Mouse (Mus musculus): ENCODE measurements around the gene Hgfac.
A peak's percentile ranks its signal among the peaks of the same experiment; 100 is the strongest.

Hgfac gene

GRCm38 (mm10) chr5:35041268-35041829, at the start of gene Hgfac:
Hgfac (plus strand) TSS chr5:35041509.
- DNase-seq (ENCODE audit: low spot score in 2 of 2): no peak

GRCm38 (mm10) chr5:34998754-34999153, 42.6 kb upstream of the Hgfac start:
- no peak for DNase-seq (ENCODE audit: low spot score in 2 of 2)

DNA sequence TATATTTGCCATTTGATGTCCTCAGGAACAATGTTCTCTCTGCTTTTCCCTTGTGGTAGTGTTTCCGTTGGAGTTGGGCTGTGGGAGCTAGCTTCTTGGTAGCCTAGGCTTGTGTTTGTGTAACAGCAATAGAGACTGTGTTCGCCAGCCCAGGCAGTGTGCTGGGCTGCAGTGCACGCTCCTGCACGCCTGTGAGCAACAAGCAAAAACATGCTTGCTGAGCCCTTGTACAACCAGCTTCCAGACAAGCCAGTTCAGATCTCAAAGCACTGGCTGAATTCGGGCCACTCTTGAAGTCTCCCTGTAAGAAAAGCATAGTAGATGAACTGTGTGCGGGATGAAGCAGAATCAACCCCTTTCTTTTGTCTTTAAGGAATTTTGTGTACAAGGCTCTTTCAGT, 42.0 kb upstream of the Hgfac start:
- no peak for DNase-seq (ENCODE audit: low spot score in 2 of 2)

GRCm38 (mm10) chr5:35000323-35000722, 41.0 kb upstream of the Hgfac start:
- DNase-seq (ENCODE audit: low spot score in 2 of 2): no peak

- DNase-seq (ENCODE audit: low spot score in 2 of 2): no peak
These were observed 40.2 kb upstream of the Hgfac start for GRCm38 (mm10) chr5:35001144-35001543.

GRCm38 (mm10) chr5:35003611-35004162, 37.6 kb upstream of the Hgfac start:
- DNase-seq (ENCODE audit: low spot score in 2 of 2): no peak

DNA sequence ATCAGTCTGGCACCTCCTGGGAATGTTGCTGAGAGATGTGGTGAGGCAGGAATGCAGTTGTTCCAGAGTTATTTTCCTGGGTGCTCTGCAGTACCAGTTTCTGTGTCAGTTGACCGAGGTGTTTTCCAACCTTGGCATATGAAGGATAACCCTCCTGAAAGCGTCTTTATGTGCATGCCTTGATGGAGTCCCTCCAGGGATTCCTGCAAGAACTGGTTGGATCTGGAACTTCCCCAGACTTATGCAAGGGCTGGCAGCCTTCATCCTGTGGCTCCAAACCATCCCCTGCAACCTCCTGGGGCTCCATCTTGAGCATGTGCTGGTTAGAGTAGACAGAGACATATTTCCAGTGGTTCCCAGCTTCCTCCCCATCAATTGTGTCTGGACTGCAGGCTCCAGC, 36.5 kb upstream of the Hgfac start:
- DNase-seq (ENCODE audit: low spot score in 2 of 2): no peak

DNA sequence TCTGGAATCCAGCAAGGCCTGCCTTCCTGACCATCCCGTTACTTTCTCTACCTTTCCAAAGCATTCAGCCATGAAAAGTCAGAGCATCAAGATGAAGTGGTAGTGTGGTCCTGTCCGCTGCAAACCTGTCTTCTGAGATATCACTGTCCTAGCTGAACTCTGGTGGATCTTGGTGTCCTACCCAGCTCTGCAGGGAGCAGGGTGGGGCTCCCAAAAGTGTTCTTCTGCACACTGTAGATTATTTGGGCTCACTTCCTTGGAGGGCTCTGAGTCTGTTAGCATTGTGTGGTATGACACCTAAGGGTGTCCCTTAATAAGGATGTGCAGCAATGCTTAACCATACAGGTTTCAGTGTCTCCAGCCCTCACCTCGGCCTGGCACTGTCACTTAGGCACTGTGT, 35.6 kb upstream of the Hgfac start:
- no peak for DNase-seq (ENCODE audit: low spot score in 2 of 2)

- DNase-seq (ENCODE audit: low spot score in 2 of 2): no peak
These were observed 34.7 kb upstream of the Hgfac start for GRCm38 (mm10) chr5:35006599-35006998.

DNA sequence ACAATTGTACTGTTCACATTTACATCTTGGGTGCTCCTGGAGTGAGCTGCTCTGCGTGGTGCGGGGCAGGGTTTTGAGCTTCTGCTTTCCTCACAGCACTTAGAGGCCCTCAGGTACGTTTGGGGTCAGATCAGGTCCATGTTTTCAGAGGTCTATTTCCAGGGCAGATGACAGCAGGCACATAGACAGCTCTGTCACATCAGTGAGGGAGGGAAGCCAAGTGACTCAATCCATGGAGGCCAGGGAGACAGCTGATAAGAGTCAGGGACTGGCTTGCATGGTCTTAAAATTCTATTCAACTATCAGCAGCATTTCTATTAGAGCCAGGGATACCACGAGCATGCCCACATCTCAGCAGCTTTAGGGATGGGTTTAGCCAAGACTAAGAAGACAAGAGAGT, 32.1 kb upstream of the Hgfac start:
- DNase-seq (ENCODE audit: low spot score in 2 of 2): no peak

GRCm38 (mm10) chr5:35010656-35011055, 30.7 kb upstream of the Hgfac start:
- no peak for DNase-seq (ENCODE audit: low spot score in 2 of 2)

GRCm38 (mm10) chr5:35011156-35011923, 30.0 kb upstream of the Hgfac start:
- no peak for DNase-seq (ENCODE audit: low spot score in 2 of 2)

GRCm38 (mm10) chr5:35014036-35014435, 27.3 kb upstream of the Hgfac start:
- no peak for DNase-seq (ENCODE audit: low spot score in 2 of 2)

DNA sequence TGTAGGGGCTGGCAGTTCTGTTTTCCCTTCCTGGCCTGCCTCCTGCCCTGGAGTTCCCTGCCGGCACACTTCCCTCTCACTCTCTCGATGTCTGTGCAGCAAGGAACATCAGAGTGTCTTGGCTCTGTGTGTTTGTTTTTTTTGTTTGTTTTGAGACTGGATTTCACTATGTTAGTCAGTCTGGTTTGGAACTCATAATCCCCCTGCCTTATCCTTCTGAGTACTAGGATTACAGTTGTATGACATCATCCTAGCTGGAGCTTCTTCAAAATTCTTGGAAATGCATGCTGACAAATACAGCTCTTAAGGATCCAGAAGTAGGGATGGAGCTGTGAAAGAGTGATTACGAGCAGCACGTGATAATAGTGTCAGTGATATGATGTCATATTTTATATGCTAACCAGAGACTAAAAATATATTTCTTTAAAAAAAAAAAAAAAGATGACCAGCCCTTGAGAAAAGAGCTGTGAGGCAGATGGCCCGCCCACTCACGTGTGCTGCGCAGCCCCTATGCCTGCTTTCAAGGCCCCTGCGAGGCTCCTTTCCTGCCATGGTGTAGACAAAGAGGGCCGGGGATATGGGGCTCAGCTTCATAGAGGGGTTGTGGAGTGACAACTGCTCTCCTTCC, 21.5 kb upstream of the Hgfac start:
- no peak for DNase-seq (ENCODE audit: low spot score in 2 of 2)

GRCm38 (mm10) chr5:35020410-35021241, 20.7 kb upstream of the Hgfac start:
- DNase-seq (ENCODE audit: low spot score in 2 of 2): no peak

GRCm38 (mm10) chr5:35024975-35025374, 16.3 kb upstream of the Hgfac start:
- DNase-seq (ENCODE audit: low spot score in 2 of 2): peak; percentile 42 to 45

- DNase-seq (ENCODE audit: low spot score in 2 of 2): no peak
These were observed 12.0 kb upstream of the Hgfac start for GRCm38 (mm10) chr5:35029303-35029702.

- DNase-seq (ENCODE audit: low spot score in 2 of 2): no peak
These were observed 11.6 kb upstream of the Hgfac start for GRCm38 (mm10) chr5:35029755-35030154.

GRCm38 (mm10) chr5:35033068-35033467, 8.2 kb upstream of the Hgfac start:
- DNase-seq (ENCODE audit: low spot score in 2 of 2): peak; percentile 31 to 51

GRCm38 (mm10) chr5:35033619-35034018, 7.7 kb upstream of the Hgfac start:
- DNase-seq (ENCODE audit: low spot score in 2 of 2): no peak

GRCm38 (mm10) chr5:35035141-35035540, 6.2 kb upstream of the Hgfac start:
- DNase-seq (ENCODE audit: low spot score in 2 of 2): no peak

- DNase-seq (ENCODE audit: low spot score in 2 of 2): no peak
These were observed 5.5 kb upstream of the Hgfac start for GRCm38 (mm10) chr5:35035795-35036194.

All from spleen, postnatal 14 days (tissue).